In genomic region chr16:17127292-17127691, GRCm38 (mm10) we compare ENCODE assay signal across 8 mouse cellular contexts. TPM values are rescaled to one million over a fixed set of nuclear protein-coding genes. Genes with fewer than 3 reads are reported as not detected.
DNase-seq lines count a peak whose midpoint lies in the region; ATAC-seq and TF ChIP-seq lines count a peak whose summit lies in the region.

No protein-coding gene starts in this region.

- no peak for DNase-seq in gastrocnemius, adult 2 months
- DNase-seq in gastrocnemius, postnatal 4 days (ENCODE audit: low spot score in 2 of 2): no peak
- DNase-seq in right cerebral cortex, postnatal 14 days: peak; percentile 44
- DNase-seq in right cerebral cortex, postnatal 36 days (ENCODE audit: low spot score in 2 of 2): no peak
- DNase-seq in embryo, embryonic 11 days: peak; percentile 54
- DNase-seq in liver, embryonic 14.5 days (ENCODE audit: low read depth in 3 of 3, low spot score in 3 of 3): peak in 1 of 3 experiments; percentile 55
- DNase-seq in spleen, postnatal 4 days (ENCODE audit: low spot score in 2 of 2): peak; percentile 60 to 74

- H3K4me1 ChIP-seq in liver, embryonic 14.5 days (replicated peaks; ENCODE audit: control insufficient read depth in 2 of 2, insufficient read depth in 2 of 2, low read length in 1 of 2): peaks cover 6 to 15% of the 10 kb centered on the region in 2 experiments
- peaks cover 31% of the 10 kb centered on the region for H3K4me1 ChIP-seq in neural tube, embryonic 15.5 days

- TF ChIP-seq CTCF in gastrocnemius, adult 2 months (IDR thresholded peaks at IDR 0.05): peak; percentile 64
- TF ChIP-seq CTCF in liver, embryonic 14.5 days (IDR thresholded peaks at IDR 0.05; ENCODE audit: low read depth): peak; percentile 89

- H3K4me3 ChIP-seq in gastrocnemius, adult 2 months: no peak overlapping the region
- H3K4me3 ChIP-seq in liver, embryonic 14.5 days (ENCODE audit: insufficient read depth in 1 of 2, low read depth in 2 of 2, low read length in 2 of 2): no peak overlapping the region
- no peak overlapping the region for H3K4me3 ChIP-seq in neural tube, embryonic 15.5 days (replicated peaks)

- WGBS in liver, embryonic 14.5 days (ENCODE audit: insufficient replicate concordance): 90% methylated on average over 1 of the region's 1 CpGs
- WGBS in neural tube, embryonic 15.5 days: 93% methylated on average over 1 of the region's 1 CpGs

- no peak overlapping the region for H3K9ac ChIP-seq in liver, embryonic 14.5 days (replicated peaks)
- H3K9ac ChIP-seq in neural tube, embryonic 15.5 days (replicated peaks): no peak overlapping the region

- H3K27me3 ChIP-seq in liver, embryonic 14.5 days (ENCODE audit: control insufficient read depth, insufficient read depth, low read length): no peaks in the 10 kb centered on the region
- H3K27me3 ChIP-seq in neural tube, embryonic 15.5 days (replicated peaks): no peaks in the 10 kb centered on the region

- no peak for TF ChIP-seq EP300 in liver, embryonic 14.5 days (IDR thresholded peaks at IDR 0.05; ENCODE audit: low read depth)

- H3K36me3 ChIP-seq in liver, embryonic 14.5 days (replicated peaks; ENCODE audit: control insufficient read depth, insufficient read depth, low read depth): no peaks in the 10 kb centered on the region; the same call in 1 of the 2 replicates
- H3K36me3 ChIP-seq in neural tube, embryonic 15.5 days: no peaks in the 10 kb centered on the region

- H3K9me3 ChIP-seq in liver, embryonic 14.5 days (ENCODE audit: control insufficient read depth, low read length): no peaks in the 10 kb centered on the region
- no peaks in the 10 kb centered on the region for H3K9me3 ChIP-seq in neural tube, embryonic 15.5 days (replicated peaks)

- H3K27ac ChIP-seq in gastrocnemius, adult 2 months: no peak overlapping the region
- no peak overlapping the region for H3K27ac ChIP-seq in liver, embryonic 14.5 days
- H3K27ac ChIP-seq in neural tube, embryonic 15.5 days (replicated peaks): no peak overlapping the region

- intact Hi-C loops in gastrocnemius, adult 2 months (cut with DNase I): no loop called here

- H3K4me2 ChIP-seq in liver, embryonic 14.5 days (ENCODE audit: low read depth): no peak overlapping the region
- H3K4me2 ChIP-seq in neural tube, embryonic 15.5 days: no peak overlapping the region

- ATAC-seq in liver, embryonic 14.5 days (ENCODE audit: insufficient read depth): no peak
- ATAC-seq in neural tube, embryonic 15.5 days (ENCODE audit: low FRiP score): no peak

RNA-seq across cellular contexts. Expression of gene 2610318N02Rik, which starts 2.3 kb away (rescaled TPM):
- not detected for total RNA-seq in gastrocnemius, adult 2 months (2021)
- 1 to 10 TPM; 1.5 to 3.0 TPM for total RNA-seq in gastrocnemius, postnatal 4 days (2021)
- 18.8 and 21.5 TPM in 2 replicates for polyA plus RNA-seq in liver, embryonic 14.5 days (2012; rRNA removed)
- 15.2 and 16.7 TPM in 2 replicates for polyA plus RNA-seq in liver, embryonic 14.5 days (2014; fragmentation: Nextera tagmentation; extraction: Ambion mirVana)
- polyA plus RNA-seq in neural tube, embryonic 15.5 days (2015; fragmentation: Nextera tagmentation; extraction: Ambion mirVana): 13.1 and 16.2 TPM in 2 replicates

RNA-seq across cellular contexts. Expression of gene Sdf2l1, which starts 4.9 kb away (rescaled TPM):
- total RNA-seq in gastrocnemius, adult 2 months (2021): 1 to 10 TPM; 4.3 to 8.0 TPM
- total RNA-seq in gastrocnemius, postnatal 4 days (2021): 1 to 10 TPM; 8.0 to 10.0 TPM
- polyA plus RNA-seq in liver, embryonic 14.5 days (2012; rRNA removed): 22.4 and 23.3 TPM in 2 replicates
- polyA plus RNA-seq in liver, embryonic 14.5 days (2014; fragmentation: Nextera tagmentation; extraction: Ambion mirVana): 38.3 and 41.0 TPM in 2 replicates
- 38.4 and 57.3 TPM in 2 replicates for polyA plus RNA-seq in neural tube, embryonic 15.5 days (2015; fragmentation: Nextera tagmentation; extraction: Ambion mirVana)

RNA-seq across cellular contexts. Expression of gene Ppil2, which starts 16.2 kb away (rescaled TPM):
- total RNA-seq in gastrocnemius, adult 2 months (2021): 10 to 100 TPM; 27.6 to 31.4 TPM
- total RNA-seq in gastrocnemius, postnatal 4 days (2021): 10 to 100 TPM; 48.2 to 56.1 TPM
- 29.1 and 33.4 TPM in 2 replicates for polyA plus RNA-seq in liver, embryonic 14.5 days (2012; rRNA removed)
- polyA plus RNA-seq in liver, embryonic 14.5 days (2014; fragmentation: Nextera tagmentation; extraction: Ambion mirVana): 46.1 and 50.5 TPM in 2 replicates
- 134 and 143 TPM in 2 replicates for polyA plus RNA-seq in neural tube, embryonic 15.5 days (2015; fragmentation: Nextera tagmentation; extraction: Ambion mirVana)

RNA-seq across cellular contexts. Expression of gene Ydjc, which starts 17.1 kb away (rescaled TPM):
- under 1 TPM in 1 of 2 experiments, not detected in 1; 0.31 TPM for total RNA-seq in gastrocnemius, adult 2 months (2021)
- total RNA-seq in gastrocnemius, postnatal 4 days (2021): 1 to 10 TPM in 1 of 2 experiments, under 1 TPM in 1; 0.61 to 1.1 TPM
- 10.2 and 10.8 TPM in 2 replicates for polyA plus RNA-seq in liver, embryonic 14.5 days (2012; rRNA removed)
- 7.9 and 9.6 TPM in 2 replicates for polyA plus RNA-seq in liver, embryonic 14.5 days (2014; fragmentation: Nextera tagmentation; extraction: Ambion mirVana)
- polyA plus RNA-seq in neural tube, embryonic 15.5 days (2015; fragmentation: Nextera tagmentation; extraction: Ambion mirVana): 45.6 and 52.3 TPM in 2 replicates

RNA-seq across cellular contexts. Expression of gene Ccdc116, which starts 19.7 kb away (rescaled TPM):
- total RNA-seq in gastrocnemius, adult 2 months (2021): under 1 TPM in 1 of 2 experiments, not detected in 1; 0.11 TPM
- 1 to 10 TPM in 1 of 2 experiments, under 1 TPM in 1; 0.26 to 1.6 TPM for total RNA-seq in gastrocnemius, postnatal 4 days (2021)
- 0.92 and 1.0 TPM in 2 replicates for polyA plus RNA-seq in liver, embryonic 14.5 days (2012; rRNA removed)
- 0.37 and 0.51 TPM in 2 replicates for polyA plus RNA-seq in liver, embryonic 14.5 days (2014; fragmentation: Nextera tagmentation; extraction: Ambion mirVana)
- polyA plus RNA-seq in neural tube, embryonic 15.5 days (2015; fragmentation: Nextera tagmentation; extraction: Ambion mirVana): 2.7 and 3.5 TPM in 2 replicates

Comparison
In these comparisons a context has a peak if more than half of its experiments do, and no peak if none do; other contexts are left out.
1. DNase-seq: peak in right cerebral cortex, postnatal 14 days (single experiment), embryo, embryonic 11 days (single experiment) and spleen, postnatal 4 days (2 of 2); none in gastrocnemius, adult 2 months (single experiment), gastrocnemius, postnatal 4 days (0 of 2) and right cerebral cortex, postnatal 36 days (0 of 2).